Mouse (Mus musculus) lung, postnatal 4 days (tissue): ENCODE results near the gene Tmem8b.

Source experiments
- DNase-seq, 2 experiments: peaks; one replicate each; pipeline ENCODE4 v3.0.0; 2021

Tmem8b gene

GRCm38 (mm10) chr4:43722191-43722590 lies 53.4 kb downstream of the Tmem8b start:
- DNase-seq: no peak

- peak in 1 of 2 experiments; percentile 71 for DNase-seq
Observed at GRCm38 (mm10) chr4:43724764-43725163, 56.0 kb downstream of the Tmem8b start.

GRCm38 (mm10) chr4:43726228-43726993 lies 57.6 kb downstream of the Tmem8b start:
- peak in 1 of 2 experiments; percentile 4 for DNase-seq

- DNase-seq: peak; percentile 87 to 93
Observed at GRCm38 (mm10) chr4:43726995-43727394, 58.2 kb downstream of the Tmem8b start, which contains the start of gene Hrct1. Gene Hrct1, plus strand, starts transcription at chr4:43727188.

- DNase-seq: peak in 1 of 2 experiments; percentile 45
Observed at GRCm38 (mm10) chr4:43727718-43728575, 59.2 kb downstream of the Tmem8b start.

GRCm38 (mm10) chr4:43728576-43728954 lies 59.8 kb downstream of the Tmem8b start:
- peak; percentile 64 to 74 for DNase-seq

GRCm38 (mm10) chr4:43729126-43729525 lies 60.4 kb downstream of the Tmem8b start:
- DNase-seq: no peak

GRCm38 (mm10) chr4:43729794-43730550 lies 61.2 kb downstream of the Tmem8b start, which contains the start of gene Spaar:
Gene Spaar, plus strand, starts transcription at chr4:43730034.
- peak; percentile 74 to 89 for DNase-seq

GRCm38 (mm10) chr4:43730750-43731297 lies 62.1 kb downstream of the Tmem8b start:
- DNase-seq: peak; percentile 44 to 63

GRCm38 (mm10) chr4:43732171-43732570 lies 63.4 kb downstream of the Tmem8b start:
- DNase-seq: no peak

GRCm38 (mm10) chr4:43733186-43733585 lies 64.4 kb downstream of the Tmem8b start:
- DNase-seq: no peak

GRCm38 (mm10) chr4:43737144-43737543 lies 68.4 kb downstream of the Tmem8b start:
- DNase-seq: no peak

- DNase-seq: no peak
Observed at GRCm38 (mm10) chr4:43738989-43739674, 70.4 kb downstream of the Tmem8b start.

- no peak for DNase-seq
Observed at GRCm38 (mm10) chr4:43741526-43741925, 72.8 kb downstream of the Tmem8b start.
